Mouse (Mus musculus) MEL (cell line): ENCODE results near the gene Gsx2. TPM values are rescaled to one million over a fixed set of nuclear protein-coding genes. Genes with fewer than 3 reads are reported as not detected.

Experiments
- DNase-seq: peaks from one replicate; pipeline ENCODE4 v3.0.0; 2011; ENCODE audit warnings: low read depth, low spot score
- H3K27ac ChIP-seq: 2 replicates; pipeline ENCODE4 v1.5.1; 2012; ENCODE audit warnings: low read depth, mild to moderate bottlenecking, control low read depth, low read length, moderate library complexity; ENCODE audit not compliant: control insufficient read depth
- H3K27me3 ChIP-seq, 2 experiments: fragments of 150-350 bp in 1 of 2; sonication (generic) in 1 of 2; 2 replicates each; pipeline ENCODE4 v1.6.1; 2012; ENCODE audit warnings: low read length in 2 of 2, mild to moderate bottlenecking in 2 of 2, improper control_type of control experiment in 1 of 2, moderate library complexity in 1 of 2; ENCODE audit not compliant: insufficient read depth in 2 of 2, control insufficient read depth in 1 of 2
- H3K36me3 ChIP-seq, 2 experiments: 2 replicates each; pipeline ENCODE4 v1.6.1; 2012 to 2014; ENCODE audit warnings: low read length in 2 of 2, improper control_type of control experiment in 1 of 2, inconsistent platforms in 1 of 2, mild to moderate bottlenecking in 1 of 2; ENCODE audit not compliant: insufficient read depth in 2 of 2, control insufficient read depth in 1 of 2
- H3K4me1 ChIP-seq, 2 experiments: fragments of 150-350 bp in 1 of 2; sonication (generic) in 1 of 2; 2 replicates each; pipeline ENCODE4 v1.6.1; 2012; ENCODE audit warnings: low read length in 2 of 2, improper control_type of control experiment in 1 of 2, mild to moderate bottlenecking in 1 of 2; ENCODE audit not compliant: insufficient read depth in 2 of 2, control insufficient read depth in 1 of 2
- H3K4me3 ChIP-seq, 2 experiments: fragments of 150-350 bp in 1 of 2; sonication (generic) in 1 of 2; 2 replicates each; pipeline ENCODE4 v1.5.1; 2012; ENCODE audit warnings: low read depth in 2 of 2, low read length in 2 of 2, mild to moderate bottlenecking in 2 of 2, moderate library complexity in 2 of 2, control low read depth in 1 of 2, improper control_type of control experiment in 1 of 2; ENCODE audit not compliant: control insufficient read depth in 1 of 2, insufficient read depth in 1 of 2
- H3K79me2 ChIP-seq: 2 replicates; pipeline ENCODE4 v1.6.1; 2012; ENCODE audit warnings: mild to moderate bottlenecking, low read length, moderate library complexity; ENCODE audit not compliant: control insufficient read depth, poor library complexity, insufficient read depth
- H3K9ac ChIP-seq: 2 replicates; pipeline ENCODE4 v1.6.1; 2012; ENCODE audit warnings: low read depth, mild to moderate bottlenecking, control low read depth, low read length, moderate library complexity; ENCODE audit not compliant: control insufficient read depth, poor library complexity, severe bottlenecking
- H3K9me3 ChIP-seq: fragments of 150-350 bp; sonication (generic); replicated peaks from 2 replicates; pipeline ENCODE4 v1.6.1; 2012; ENCODE audit warnings: mild to moderate bottlenecking, low read length, improper control_type of control experiment, moderate library complexity; ENCODE audit not compliant: insufficient read depth
- BHLHE40 ChIP-seq: IDR thresholded peaks from 2 replicates; pipeline ENCODE4 v1.6.1; 2012; ENCODE audit warnings: low read depth, mild to moderate bottlenecking, inconsistent platforms, low read length, improper control_type of control experiment, borderline replicate concordance
- CHD1 ChIP-seq: IDR thresholded peaks from 2 replicates; pipeline ENCODE4 v1.6.1; 2012; ENCODE audit warnings: low read depth, mild to moderate bottlenecking, inconsistent platforms, low read length, improper control_type of control experiment
- CHD2 ChIP-seq: IDR thresholded peaks from 2 replicates; pipeline ENCODE4 v1.6.1; 2011; ENCODE audit warnings: low read length, improper control_type of control experiment
- GATA1 ChIP-seq: IDR thresholded peaks from 2 replicates; pipeline ENCODE4 v1.6.1; 2011; ENCODE audit warnings: low read depth, low read length, improper control_type of control experiment
- KAT2A ChIP-seq: conservative IDR thresholded peaks from 2 replicates; pipeline ENCODE4 v1.6.1; 2012; ENCODE audit warnings: low read depth, low read length, improper control_type of control experiment, inconsistent platforms
- MAFK ChIP-seq: IDR thresholded peaks from 2 replicates; pipeline ENCODE4 v1.6.1; 2011; ENCODE audit warnings: low read depth, mild to moderate bottlenecking, low read length, improper control_type of control experiment, borderline replicate concordance
- MAX ChIP-seq: IDR thresholded peaks from 2 replicates; pipeline ENCODE4 v1.6.1; 2011; ENCODE audit warnings: low read length, improper control_type of control experiment
- MEF2A ChIP-seq: IDR thresholded peaks from 2 replicates; pipeline ENCODE4 v1.6.1; 2014; ENCODE audit warnings: low read depth, mild to moderate bottlenecking, inconsistent platforms, low read length, improper control_type of control experiment; ENCODE audit not compliant: poor library complexity, insufficient replicate concordance, severe bottlenecking; ENCODE audit errors: extremely low read depth
- MXI1 ChIP-seq: IDR thresholded peaks from 2 replicates; pipeline ENCODE4 v1.6.1; 2011; ENCODE audit warnings: mild to moderate bottlenecking, low read depth, low read length, improper control_type of control experiment
- MYC ChIP-seq: IDR thresholded peaks from 2 replicates; pipeline ENCODE4 v1.6.1; 2011; ENCODE audit warnings: low read depth, mild to moderate bottlenecking, low read length, improper control_type of control experiment, moderate library complexity
- NRF1 ChIP-seq: IDR thresholded peaks from 2 replicates; pipeline ENCODE4 v1.6.1; 2014; ENCODE audit warnings: low read depth, mild to moderate bottlenecking, inconsistent platforms, low read length, improper control_type of control experiment, moderate library complexity; ENCODE audit not compliant: poor library complexity, insufficient read depth, severe bottlenecking
- POLR2A ChIP-seq, 2 experiments: IDR thresholded peaks; 2 replicates each; pipeline ENCODE4 v1.6.1; 2011 to 2012; ENCODE audit warnings: low read length in 2 of 2, mild to moderate bottlenecking in 2 of 2, control low read depth in 1 of 2, improper control_type of control experiment in 1 of 2, low read depth in 1 of 2, moderate library complexity in 1 of 2; ENCODE audit not compliant: control insufficient read depth in 1 of 2, insufficient read depth in 1 of 2, poor library complexity in 1 of 2
- RCOR1 ChIP-seq: IDR thresholded peaks from 2 replicates; pipeline ENCODE4 v1.6.1; 2012; ENCODE audit warnings: low read depth, mild to moderate bottlenecking, inconsistent platforms, low read length, improper control_type of control experiment
- TAL1 ChIP-seq: IDR thresholded peaks from 2 replicates; pipeline ENCODE4 v1.6.1; 2012; ENCODE audit warnings: mild to moderate bottlenecking, inconsistent platforms, low read length, moderate library complexity, mixed read lengths
- TBP ChIP-seq: IDR thresholded peaks from 2 replicates; pipeline ENCODE4 v1.8.0; 2011; ENCODE audit warnings: low read depth, low read length, improper control_type of control experiment
- UBTF ChIP-seq: IDR thresholded peaks from 2 replicates; pipeline ENCODE4 v1.6.1; 2012; ENCODE audit warnings: low read depth, mild to moderate bottlenecking, inconsistent platforms, low read length, improper control_type of control experiment, moderate library complexity, borderline replicate concordance; ENCODE audit not compliant: insufficient read depth
- USF2 ChIP-seq, 2 experiments: IDR thresholded peaks; 2 replicates each; pipeline ENCODE4 v1.6.1; 2011 to 2012; ENCODE audit warnings: improper control_type of control experiment in 2 of 2, low read length in 2 of 2, borderline replicate concordance in 1 of 2, inconsistent platforms in 1 of 2, low read depth in 1 of 2, mild to moderate bottlenecking in 1 of 2; ENCODE audit not compliant: insufficient read depth in 1 of 2
- ZMIZ1 ChIP-seq: IDR thresholded peaks from 2 replicates; pipeline ENCODE4 v1.6.1; 2012; ENCODE audit warnings: low read depth, mild to moderate bottlenecking, inconsistent platforms, low read length, improper control_type of control experiment, moderate library complexity
- ZNF384 ChIP-seq: IDR thresholded peaks from 2 replicates; pipeline ENCODE4 v1.6.1; 2012; ENCODE audit warnings: low read depth, mild to moderate bottlenecking, inconsistent platforms, low read length, improper control_type of control experiment
- polyA plus RNA-seq, 2 experiments: library from polyadenylated mRNA; stranded (reverse) in 1 of 2; unstranded in 1 of 2; fragments of >175 nt in 1 of 2; fragments of >200 nt in 1 of 2; gene quantifications; 2 replicates each; pipeline versions ENCODE4 v1.2.1 to v1.2.4; 2012; ENCODE audit warnings: low replicate concordance in 2 of 2, low read depth in 1 of 2; ENCODE audit not compliant: insufficient read length in 2 of 2, insufficient read depth in 1 of 2, missing spikeins in 1 of 2
- total RNA-seq: library from RNA; depleted of rRNA; stranded (reverse); fragments of 300-350 nt; gene quantifications from 2 replicates; pipeline ENCODE4 v1.2.3, GENCODE M21; 2012

Gene Gsx2
- total and polyA plus RNA-seq, 3 experiments: not detected

- Histone ChIP-seq H3K79me2 (no peaks in the 10 kb centered on the region), H3K9me3 (no peaks in the 10 kb centered on the region), H3K36me3 (no peaks in the 10 kb centered on the region), H3K27ac (no peak overlapping the region), H3K9ac (no peak overlapping the region), H3K4me3 (no peak overlapping the region), H3K4me1 (no peaks in the 10 kb centered on the region), H3K27me3 (peaks cover 6 to 9% of the 10 kb centered on the region in 2 experiments)
- DNase-seq: no peak
- TF ChIP-seq USF2 (IDR thresholded peaks at IDR 0.05; ENCODE audit: borderline replicate concordance in 1 of 2, insufficient read depth in 1 of 2, low read depth in 1 of 2, low read length in 2 of 2) (no peak), UBTF (no peak), MAX (no peak), MYC (no peak), ZNF384 (no peak), MEF2A (no peak), MXI1 (no peak), RCOR1 (no peak), TAL1 (no peak), NRF1 (no peak), GATA1 (no peak), KAT2A (no peak)
Measured at GRCm38 (mm10) chr5:75109368-75109767, 34.0 kb downstream of the Gsx2 start.

- TF ChIP-seq POLR2A (IDR thresholded peaks at IDR 0.05; ENCODE audit: control insufficient read depth in 1 of 2, insufficient read depth in 1 of 2, low read depth in 1 of 2, low read length in 2 of 2, poor library complexity in 1 of 2) (no peak), KAT2A (no peak), BHLHE40 (no peak), ZMIZ1 (no peak), TBP (no peak), ZNF384 (no peak), MAFK (no peak), CHD2 (no peak), UBTF (no peak), NRF1 (no peak), GATA1 (no peak), MEF2A (no peak), USF2 (IDR thresholded peaks at IDR 0.05; ENCODE audit: borderline replicate concordance in 1 of 2, insufficient read depth in 1 of 2, low read depth in 1 of 2, low read length in 2 of 2) (no peak), CHD1 (no peak)
- no peak overlapping the region for H3K4me3 ChIP-seq
- DNase-seq: no peak
- no peaks in the 10 kb centered on the region for H3K79me2 ChIP-seq
- peaks cover 0 to 5% of the 10 kb centered on the region in 2 experiments; a peak in 2 of 4 replicates for H3K27me3 ChIP-seq
- no peak overlapping the region for H3K27ac ChIP-seq
- H3K9me3 ChIP-seq: no peaks in the 10 kb centered on the region
- H3K4me1 ChIP-seq: no peaks in the 10 kb centered on the region
- H3K36me3 ChIP-seq: no peaks in the 10 kb centered on the region
- H3K9ac ChIP-seq: no peak overlapping the region
Measured at GRCm38 (mm10) chr5:75111781-75112180, 36.4 kb downstream of the Gsx2 start.
